Mouse (Mus musculus) G1E (cell line): ENCODE data around the gene Mast3. TPM values are rescaled to one million over a fixed set of nuclear protein-coding genes. Genes with fewer than 3 reads are reported as not detected.

Source experiments
- ATAC-seq: 2 replicates; pipeline ENCODE4 v1.8.0; 2016; ENCODE audit warnings: mild to moderate bottlenecking; ENCODE audit not compliant: insufficient number of reproducible peaks, poor library complexity, low FRiP score, severe bottlenecking; ENCODE audit errors: extremely low read depth
- DNase-seq: peaks from one replicate; pipeline ENCODE4 v3.0.0; 2012; ENCODE audit warnings: low spot score
- H3K27me3 ChIP-seq: 2 replicates; pipeline ENCODE4 v1.6.1; 2012; ENCODE audit warnings: mild to moderate bottlenecking, low read length, inconsistent platforms; ENCODE audit not compliant: insufficient read depth
- H3K36me3 ChIP-seq: replicated peaks from 2 replicates; pipeline ENCODE3; 2012; ENCODE audit warnings: mild to moderate bottlenecking, inconsistent platforms
- H3K4me1 ChIP-seq: 2 replicates; pipeline ENCODE4 v1.6.1; 2012; ENCODE audit warnings: low read depth, low read length, inconsistent platforms, mixed read lengths; ENCODE audit not compliant: insufficient read depth
- H3K4me3 ChIP-seq: 2 replicates; pipeline ENCODE4 v1.5.1; 2012; ENCODE audit warnings: low read depth, mild to moderate bottlenecking, inconsistent platforms, low read length, moderate library complexity, mixed read lengths
- H3K9me3 ChIP-seq: replicated peaks from 2 replicates; pipeline ENCODE4 v1.6.1; 2012; ENCODE audit warnings: inconsistent platforms
- CTCF ChIP-seq: IDR thresholded peaks from 2 replicates; pipeline ENCODE4 v1.5.1; 2012; ENCODE audit warnings: low read depth, low read length, inconsistent platforms, mixed read lengths
- GATA1 ChIP-seq: IDR thresholded peaks from 2 replicates; pipeline ENCODE4 v1.6.1; 2012; ENCODE audit warnings: borderline replicate concordance, low read length, inconsistent platforms, mixed read lengths
- GATA2 ChIP-seq: IDR thresholded peaks from 2 replicates; pipeline ENCODE4 v1.6.1; 2012; ENCODE audit warnings: low read depth, low read length, inconsistent platforms, borderline replicate concordance
- POLR2AphosphoS5 ChIP-seq: IDR thresholded peaks from 2 replicates; pipeline ENCODE4 v1.6.1; 2012; ENCODE audit warnings: low read depth, low read length, inconsistent platforms; ENCODE audit not compliant: insufficient replicate concordance
- TAL1 ChIP-seq: conservative IDR thresholded peaks from 2 replicates; pipeline ENCODE4 v1.6.1; 2012; ENCODE audit warnings: low read depth, low read length, inconsistent platforms, mixed read lengths
- polyA plus RNA-seq: library from polyadenylated mRNA; stranded (reverse); fragments of >175 nt; gene quantifications from 2 replicates; pipeline ENCODE4 v1.2.3, GENCODE M21; 2012
- total RNA-seq, 2 experiments: library from RNA; stranded (forward) in 1 of 2; stranded (reverse) in 1 of 2; fragments of 200-1000 nt in 1 of 2; fragments of >200 nt in 1 of 2; fragmentation: Nextera tagmentation in 1 of 2; gene quantifications; 2 replicates each; pipeline ENCODE4 v1.2.3; 2014 to 2017

Mast3 gene
- total and polyA plus RNA-seq, 3 experiments = 15.7 to 323 (median 79.8) TPM

- no peaks in the 10 kb centered on the region for H3K9me3 ChIP-seq
- H3K36me3 ChIP-seq = peaks cover 51% of the 10 kb centered on the region
- peaks cover 84% of the 10 kb centered on the region for H3K4me1 ChIP-seq
- ATAC-seq (no peak), DNase-seq (no peak)
- TF ChIP-seq GATA2 (no peak), POLR2AphosphoS5 (no peak), TAL1 (no peak), GATA1 (no peak), CTCF (no peak)
- no peak overlapping the region for H3K4me3 ChIP-seq
- no peaks in the 10 kb centered on the region for H3K27me3 ChIP-seq
These were observed 48.3 kb downstream of the Mast3 start for GRCm38 (mm10) chr8:70756476-70757040.

- H3K36me3 ChIP-seq = peaks cover 51% of the 10 kb centered on the region
- no peak for TF ChIP-seq GATA1
- no peak for TF ChIP-seq POLR2AphosphoS5
- no peak for TF ChIP-seq GATA2
- TF ChIP-seq TAL1 = no peak
- TF ChIP-seq CTCF = no peak
- ATAC-seq = no peak
- no peaks in the 10 kb centered on the region for H3K9me3 ChIP-seq
- no peak for DNase-seq
- H3K4me1 ChIP-seq = peaks cover 79% of the 10 kb centered on the region
- H3K4me3 ChIP-seq = peak overlapping the region; percentile 86
- no peaks in the 10 kb centered on the region for H3K27me3 ChIP-seq
These were observed 49.0 kb downstream of the Mast3 start for GRCm38 (mm10) chr8:70755661-70756475.

- Histone ChIP-seq H3K36me3 (peaks cover 51% of the 10 kb centered on the region), H3K4me1 (peaks cover 75% of the 10 kb centered on the region), H3K27me3 (peaks cover 4% of the 10 kb centered on the region), H3K9me3 (no peaks in the 10 kb centered on the region), H3K4me3 (peak overlapping the region; percentile 86)
- ATAC-seq (no peak), DNase-seq (no peak)
- TF ChIP-seq GATA2 = no peak
- TF ChIP-seq CTCF = no peak
- no peak for TF ChIP-seq POLR2AphosphoS5
- TF ChIP-seq TAL1 = no peak
- no peak for TF ChIP-seq GATA1
These were observed 49.8 kb downstream of the Mast3 start for GRCm38 (mm10) chr8:70754871-70755660.

- H3K4me1 ChIP-seq = peaks cover 67% of the 10 kb centered on the region
- TF ChIP-seq CTCF (no peak), GATA2 (no peak), TAL1 (no peak), POLR2AphosphoS5 (no peak), GATA1 (no peak)
- H3K4me3 ChIP-seq = peak within 1 kb of the TSS; percentile 86
- H3K27me3 ChIP-seq = peaks cover 11% of the 10 kb centered on the region
- peaks cover 44% of the 10 kb centered on the region for H3K36me3 ChIP-seq
- peak; percentile 97 for ATAC-seq
- H3K9me3 ChIP-seq = no peaks in the 10 kb centered on the region
- peak; percentile 98 for DNase-seq
These were observed 50.6 kb downstream of the Mast3 start, which contains the start of gene Rab3a for GRCm38 (mm10) chr8:70754043-70754870. Gene Rab3a, plus strand, starts transcription at chr8:70754679.

GRCm38 (mm10) chr8:70753151-70753550 lies 51.7 kb downstream of the Mast3 start:
- DNase-seq (peak; percentile 89), ATAC-seq (no peak)
- Histone ChIP-seq H3K36me3 (peaks cover 33% of the 10 kb centered on the region), H3K9me3 (no peaks in the 10 kb centered on the region), H3K27me3 (peaks cover 21% of the 10 kb centered on the region), H3K4me1 (peaks cover 56% of the 10 kb centered on the region), H3K4me3 (peak overlapping the region; percentile 69)
- no peak for TF ChIP-seq TAL1
- no peak for TF ChIP-seq CTCF
- TF ChIP-seq GATA1 = no peak
- no peak for TF ChIP-seq GATA2
- TF ChIP-seq POLR2AphosphoS5 = no peak
